Mouse (Mus musculus) lung, embryonic 15.5 days (tissue): Measurements from ENCODE around the gene Col1a1. TPM values are rescaled to one million over a fixed set of nuclear protein-coding genes. Genes with fewer than 3 reads are reported as not detected.

Source experiments
- ATAC-seq: fragments of 200-750 bp; cut with Nextera tagmentation; 2 replicates; pipeline ENCODE4 v1.8.0; 2017; ENCODE audit warnings: moderate number of reproducible peaks, borderline replicate concordance; ENCODE audit not compliant: low FRiP score, low TSS enrichment; ENCODE audit errors: extremely low read depth
- H3K27ac ChIP-seq: fragments of 300-500 bp; sonication (generic); 2 replicates; pipeline ENCODE4 v1.5.1; 2015; ENCODE audit warnings: moderate library complexity, mild to moderate bottlenecking, inconsistent platforms
- H3K27me3 ChIP-seq: fragments of 300-500 bp; sonication (generic); 2 replicates; pipeline ENCODE4 v1.6.1; 2015; ENCODE audit warnings: inconsistent platforms
- H3K36me3 ChIP-seq: fragments of 300-500 bp; sonication (generic); 2 replicates; pipeline ENCODE4 v1.6.1; 2015; ENCODE audit warnings: inconsistent platforms
- H3K4me1 ChIP-seq: fragments of 300-500 bp; sonication (generic); 2 replicates; pipeline ENCODE4 v1.6.1; 2015; ENCODE audit warnings: inconsistent platforms
- H3K4me2 ChIP-seq: fragments of 300-500 bp; sonication (generic); 2 replicates; pipeline ENCODE4 v1.6.1; 2015; ENCODE audit warnings: inconsistent platforms, mild to moderate bottlenecking, moderate library complexity
- H3K4me3 ChIP-seq: fragments of 300-500 bp; sonication (generic); 2 replicates; pipeline ENCODE4 v1.5.1; 2015; ENCODE audit warnings: mild to moderate bottlenecking, inconsistent platforms
- H3K9ac ChIP-seq: fragments of 300-500 bp; sonication (generic); 2 replicates; pipeline ENCODE4 v1.6.1; 2015; ENCODE audit warnings: inconsistent platforms
- H3K9me3 ChIP-seq: fragments of 300-500 bp; sonication (generic); 2 replicates; pipeline ENCODE4 v1.6.1; 2016; ENCODE audit warnings: inconsistent platforms
- WGBS: fragments of 180-500 bp; shearing (Covaris S2); methylation state at CpG from one replicate; pipeline ENCODE4 v1.1.7; 2015; 5-methylcytosine and 5-hydroxymethylcytosine counted together
- polyA plus RNA-seq: library from polyadenylated mRNA; unstranded; fragments of >200 nt; fragmentation: Nextera tagmentation; extraction: Ambion mirVana; gene quantifications from 2 replicates; pipeline ENCODE4 v1.2.1, GENCODE M21; 2015

Col1a1 gene
- polyA plus RNA-seq, 1 experiment from 2014 or later, result 1,256 TPM

DNA sequence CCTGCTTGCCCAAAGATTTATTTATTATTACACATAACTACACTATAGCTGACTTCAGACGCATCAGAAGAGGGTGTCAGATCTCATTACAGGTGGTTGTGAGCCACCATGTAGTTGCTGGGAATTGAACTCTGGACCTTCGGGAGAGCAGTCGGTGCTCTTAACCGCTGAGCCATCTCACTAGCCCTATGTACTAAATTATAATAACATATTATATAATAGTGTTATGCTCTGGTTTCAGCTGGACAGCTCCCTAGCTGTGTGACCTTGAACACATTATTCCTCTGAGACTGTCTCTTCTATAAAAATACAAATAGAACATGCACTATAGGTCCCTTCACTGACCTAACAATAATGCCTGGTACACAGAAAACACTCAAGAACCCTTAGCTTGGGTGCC is 11.0 kb upstream of the Col1a1 start:
- 86% methylated on average over 4 of the region's 4 CpGs for WGBS

DNA sequence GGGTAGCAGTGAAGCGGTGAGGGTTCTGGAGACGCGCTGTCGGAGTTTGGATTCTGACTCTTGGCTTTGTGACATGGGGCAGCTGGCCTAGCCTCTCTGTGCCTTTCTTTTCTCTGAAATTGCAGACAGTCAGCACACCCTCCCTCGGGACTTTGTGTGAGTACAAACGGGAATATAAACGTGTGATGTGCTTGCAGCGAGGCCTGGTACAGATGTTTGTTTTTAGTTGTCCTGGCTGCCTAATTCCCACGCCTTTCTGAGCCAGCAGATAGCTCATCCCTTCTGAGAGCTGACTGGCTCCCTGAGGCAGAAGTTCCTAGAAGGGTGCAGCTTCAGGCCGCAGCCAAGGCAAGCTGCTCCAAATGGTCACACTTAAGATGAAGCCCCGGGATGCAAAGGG is 9.6 kb upstream of the Col1a1 start:
- Histone ChIP-seq H3K36me3 (no peaks in the 10 kb centered on the region), H3K4me3 (no peak overlapping the region), H3K9ac (no peak overlapping the region), H3K27me3 (no peaks in the 10 kb centered on the region), H3K9me3 (no peaks in the 10 kb centered on the region), H3K4me1 (peaks cover 51% of the 10 kb centered on the region), H3K4me2 (no peak overlapping the region), H3K27ac (0 out of 2 replicates have a peak overlapping the region, but pooled peaks have one; percentile 33)
- ATAC-seq, result no peak
- 38% methylated on average over 11 of the region's 11 CpGs for WGBS

More for the DNA sequence above, 11.0 kb upstream of the Col1a1 start:
- Histone ChIP-seq H3K4me3 (no peak overlapping the region), H3K4me2 (no peak overlapping the region), H3K27me3 (no peaks in the 10 kb centered on the region), H3K27ac (no peak overlapping the region), H3K4me1 (peaks cover 44% of the 10 kb centered on the region), H3K36me3 (no peaks in the 10 kb centered on the region), H3K9ac (no peak overlapping the region), H3K9me3 (no peaks in the 10 kb centered on the region)
- no peak for ATAC-seq

- Histone ChIP-seq H3K4me2 (no peak overlapping the region), H3K9ac (no peak overlapping the region), H3K4me3 (no peak overlapping the region), H3K9me3 (no peaks in the 10 kb centered on the region), H3K36me3 (no peaks in the 10 kb centered on the region), H3K4me1 (peaks cover 57% of the 10 kb centered on the region), H3K27me3 (no peaks in the 10 kb centered on the region), H3K27ac (peak overlapping the region; percentile 98)
- ATAC-seq, result no peak
- WGBS, result 7% methylated on average over 5 of the region's 5 CpGs
Measured at GRCm38 (mm10) chr11:94927771-94928291, 8.2 kb upstream of the Col1a1 start.

DNA sequence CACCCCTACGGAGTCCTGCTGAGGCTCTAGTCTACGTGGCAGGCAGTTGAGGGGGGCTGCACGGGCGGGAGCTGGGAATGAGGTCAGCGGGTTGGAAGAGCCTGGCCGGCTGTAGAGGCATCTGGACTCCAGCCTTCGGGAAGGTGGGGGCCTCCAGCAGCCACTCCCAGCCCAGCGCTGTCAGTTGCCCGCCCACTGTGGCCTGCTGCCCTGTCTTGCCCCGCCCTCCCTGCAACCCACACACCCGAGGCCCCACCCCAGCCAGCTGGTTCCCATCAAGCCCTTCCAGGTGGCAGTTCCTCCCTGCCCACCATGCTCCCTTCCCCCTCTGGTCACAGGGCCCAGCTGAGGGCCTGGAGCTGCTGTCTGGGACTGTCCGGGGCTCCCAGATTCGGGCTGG is 7.2 kb upstream of the Col1a1 start:
- H3K4me3 ChIP-seq, result no peak overlapping the region
- H3K36me3 ChIP-seq, result no peaks in the 10 kb centered on the region
- H3K4me2 ChIP-seq, result peak overlapping the region; percentile 43
- no peaks in the 10 kb centered on the region for H3K9me3 ChIP-seq
- no peaks in the 10 kb centered on the region for H3K27me3 ChIP-seq
- peaks cover 67% of the 10 kb centered on the region for H3K4me1 ChIP-seq
- WGBS, result 2% methylated on average over 13 of the region's 13 CpGs
- H3K9ac ChIP-seq, result no peak overlapping the region
- ATAC-seq, result peak; percentile 92
- H3K27ac ChIP-seq, result peak overlapping the region; percentile 98

- Histone ChIP-seq H3K4me1 (peaks cover 74% of the 10 kb centered on the region), H3K4me3 (no peak overlapping the region), H3K27ac (peak overlapping the region; percentile 98), H3K9me3 (no peaks in the 10 kb centered on the region), H3K27me3 (no peaks in the 10 kb centered on the region; the same call in 1 of the 2 replicates), H3K36me3 (no peaks in the 10 kb centered on the region), H3K4me2 (peak overlapping the region; percentile 43; the same call in 1 of the 2 replicates), H3K9ac (no peak overlapping the region)
- WGBS, result 26% methylated on average over 9 of the region's 9 CpGs
- no peak for ATAC-seq
Measured at GRCm38 (mm10) chr11:94929599-94929998, 6.4 kb upstream of the Col1a1 start.

- Histone ChIP-seq H3K4me1 (peaks cover 80% of the 10 kb centered on the region), H3K27ac (peak overlapping the region; percentile 98), H3K36me3 (no peaks in the 10 kb centered on the region), H3K4me2 (no peak overlapping the region), H3K9ac (no peak overlapping the region), H3K9me3 (no peaks in the 10 kb centered on the region), H3K27me3 (no peaks in the 10 kb centered on the region; the same call in 1 of the 2 replicates), H3K4me3 (no peak overlapping the region)
- 35% methylated on average over 4 of the region's 4 CpGs for WGBS
- ATAC-seq, result no peak
Measured at GRCm38 (mm10) chr11:94930151-94930550, 5.9 kb upstream of the Col1a1 start.

DNA sequence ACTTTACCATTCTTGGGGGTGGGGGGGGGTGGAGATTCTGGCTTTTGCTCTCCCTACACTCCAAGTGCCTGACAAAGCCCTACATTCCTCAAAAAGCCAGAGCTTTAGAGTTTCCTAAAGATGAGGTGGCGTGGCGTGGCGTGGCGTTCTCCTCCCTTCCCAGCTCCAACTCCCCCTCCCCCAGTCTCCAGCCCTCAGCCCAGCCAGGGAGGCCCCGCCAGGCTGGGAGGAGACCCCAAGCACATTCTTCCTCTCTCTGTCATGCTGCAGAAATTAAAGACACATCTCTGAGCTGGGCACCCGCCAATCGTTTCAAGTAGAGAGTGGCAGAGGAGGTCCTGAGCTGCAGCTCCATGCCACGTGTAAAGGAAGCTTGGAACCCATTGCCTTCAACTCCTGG is 2.4 kb upstream of the Col1a1 start:
- peak overlapping the region; percentile 71; the same call in 1 of the 2 replicates for H3K4me2 ChIP-seq
- peaks cover 8% of the 10 kb centered on the region; the same call in 1 of the 2 replicates for H3K27me3 ChIP-seq
- WGBS, result 4% methylated on average over 8 of the region's 8 CpGs
- H3K9me3 ChIP-seq, result no peaks in the 10 kb centered on the region
- H3K36me3 ChIP-seq, result no peaks in the 10 kb centered on the region
- peak; percentile 3; the same call in 1 of the 2 replicates for ATAC-seq
- H3K4me3 ChIP-seq, result no peak overlapping the region
- peak overlapping the region; percentile 94 for H3K27ac ChIP-seq
- peaks cover 74% of the 10 kb centered on the region for H3K4me1 ChIP-seq
- H3K9ac ChIP-seq, result peak overlapping the region; percentile 18; the same call in 1 of the 2 replicates

- Histone ChIP-seq H3K4me1 (peaks cover 73% of the 10 kb centered on the region), H3K36me3 (peaks cover 2% of the 10 kb centered on the region), H3K9ac (no peak overlapping the region), H3K4me3 (no peak overlapping the region), H3K9me3 (no peaks in the 10 kb centered on the region), H3K27me3 (peaks cover 14% of the 10 kb centered on the region; the same call in 1 of the 2 replicates), H3K27ac (peak overlapping the region; percentile 94), H3K4me2 (peak overlapping the region; percentile 71)
- ATAC-seq, result no peak
- 23% methylated on average over 11 of the region's 11 CpGs for WGBS
Measured at GRCm38 (mm10) chr11:94934526-94934925, 1.5 kb upstream of the Col1a1 start.

DNA sequence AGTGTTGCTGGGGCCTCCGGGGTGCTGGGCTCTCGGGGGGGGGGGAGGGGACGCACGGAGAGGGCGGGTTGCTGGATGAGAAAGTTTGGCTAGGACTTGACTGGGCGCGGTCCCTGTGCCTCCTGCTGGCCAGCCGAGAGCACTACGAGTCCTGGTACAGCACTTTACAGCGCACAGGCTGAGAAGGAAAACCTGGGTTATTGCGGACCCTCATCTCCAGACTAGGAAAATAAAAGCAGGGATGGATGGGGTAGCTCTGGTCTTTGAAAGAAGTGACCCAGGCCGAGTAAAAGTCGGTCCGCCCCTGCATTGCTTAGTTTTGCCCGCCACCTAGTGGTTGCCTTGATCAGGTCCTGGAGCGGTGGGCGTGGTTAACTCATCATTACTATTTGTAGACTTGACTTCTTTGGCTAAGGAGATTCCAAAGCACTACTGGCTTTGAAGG is 849 bp downstream of the Col1a1 start:
- Histone ChIP-seq H3K36me3 (peaks cover 26% of the 10 kb centered on the region), H3K9ac (peak overlapping the region; percentile 59), H3K27ac (peak overlapping the region; percentile 94), H3K4me3 (peak overlapping the region; percentile 58), H3K27me3 (peaks cover 14% of the 10 kb centered on the region; the same call in 1 of the 2 replicates), H3K4me2 (peak overlapping the region; percentile 71), H3K9me3 (no peaks in the 10 kb centered on the region), H3K4me1 (peaks cover 57% of the 10 kb centered on the region)
- peak; percentile 33 for ATAC-seq
- WGBS, result 1% methylated on average over 17 of the region's 17 CpGs

- WGBS, result 2% methylated on average over 18 of the region's 18 CpGs
- peaks cover 14% of the 10 kb centered on the region; the same call in 1 of the 2 replicates for H3K27me3 ChIP-seq
- peaks cover 52% of the 10 kb centered on the region for H3K4me1 ChIP-seq
- peak overlapping the region; percentile 71 for H3K4me2 ChIP-seq
- peak overlapping the region; percentile 94 for H3K27ac ChIP-seq
- H3K4me3 ChIP-seq, result peak overlapping the region; percentile 58
- ATAC-seq, result peak; percentile 27
- H3K36me3 ChIP-seq, result peaks cover 30% of the 10 kb centered on the region
- H3K9ac ChIP-seq, result peak overlapping the region; percentile 35
- no peaks in the 10 kb centered on the region for H3K9me3 ChIP-seq
Measured at GRCm38 (mm10) chr11:94937335-94937781, 1.3 kb downstream of the Col1a1 start.

- ATAC-seq, result no peak
- H3K4me2 ChIP-seq, result peak overlapping the region; percentile 71
- H3K27ac ChIP-seq, result peak overlapping the region; percentile 94
- H3K36me3 ChIP-seq, result peaks cover 33% of the 10 kb centered on the region
- H3K9me3 ChIP-seq, result no peaks in the 10 kb centered on the region
- H3K9ac ChIP-seq, result peak overlapping the region; percentile 35
- H3K4me3 ChIP-seq, result peak overlapping the region; percentile 58
- H3K27me3 ChIP-seq, result peaks cover 14% of the 10 kb centered on the region; the same call in 1 of the 2 replicates
- WGBS, result 3% methylated on average over 15 of the region's 15 CpGs
- peaks cover 52% of the 10 kb centered on the region for H3K4me1 ChIP-seq
Measured at GRCm38 (mm10) chr11:94937787-94938186, 1.8 kb downstream of the Col1a1 start.

DNA sequence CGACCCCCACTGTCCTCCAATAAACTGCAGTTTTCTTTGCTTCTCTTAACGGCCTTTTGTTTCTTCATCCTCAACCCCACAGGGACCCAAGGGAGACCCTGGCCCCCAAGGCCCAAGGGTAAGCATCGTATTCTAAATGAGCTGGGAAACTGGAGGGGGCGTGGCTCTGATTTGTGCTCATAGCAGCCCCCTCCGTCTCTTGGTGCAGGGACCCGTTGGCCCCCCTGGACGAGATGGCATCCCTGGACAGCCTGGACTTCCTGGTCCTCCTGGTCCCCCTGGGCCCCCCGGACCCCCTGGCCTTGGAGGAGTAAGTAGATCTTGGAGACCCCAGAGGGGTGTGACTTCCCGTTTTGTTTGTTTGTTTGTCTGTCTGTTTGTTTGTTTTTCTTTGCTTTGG is 2.3 kb downstream of the Col1a1 start:
- peak overlapping the region; percentile 58 for H3K4me3 ChIP-seq
- H3K27me3 ChIP-seq, result peaks cover 14% of the 10 kb centered on the region; the same call in 1 of the 2 replicates
- WGBS, result 19% methylated on average over 9 of the region's 9 CpGs
- ATAC-seq, result no peak
- peaks cover 47% of the 10 kb centered on the region for H3K4me1 ChIP-seq
- H3K9me3 ChIP-seq, result no peaks in the 10 kb centered on the region
- H3K9ac ChIP-seq, result 0 out of 2 replicates have a peak overlapping the region, but pooled peaks have one; percentile 35
- H3K4me2 ChIP-seq, result peak overlapping the region; percentile 71
- H3K27ac ChIP-seq, result no peak overlapping the region
- peaks cover 38% of the 10 kb centered on the region for H3K36me3 ChIP-seq
